Mouse (Mus musculus) ES-E14 (cell line): Measurements from ENCODE around the gene Trp53bp2. TPM values are rescaled to one million over a fixed set of nuclear protein-coding genes. Genes with fewer than 3 reads are reported as not detected.

Experiments
- DNase-seq: peaks from one replicate; pipeline ENCODE4 v3.0.0-alpha.2; 2013; ENCODE audit warnings: low read depth, low spot score
- H3K27ac ChIP-seq: 2 replicates; pipeline ENCODE4 v1.5.1; 2012; ENCODE audit warnings: low read depth, mild to moderate bottlenecking, low read length, moderate library complexity, mixed read lengths; ENCODE audit not compliant: poor library complexity, insufficient read depth, severe bottlenecking
- H3K36me3 ChIP-seq: 2 replicates; pipeline ENCODE4 v1.6.1; 2012; ENCODE audit warnings: mild to moderate bottlenecking, low read length, moderate library complexity, mixed read lengths; ENCODE audit not compliant: control insufficient read depth, poor library complexity, insufficient read depth, severe bottlenecking
- H3K4me1 ChIP-seq, 2 experiments: fragments of 150-350 bp in 1 of 2; sonication (generic) in 1 of 2; 2 replicates each; pipeline ENCODE4 v1.6.1; 2012; ENCODE audit warnings: low read length in 2 of 2, mild to moderate bottlenecking in 1 of 2, mixed read lengths in 1 of 2; ENCODE audit not compliant: control insufficient read depth in 2 of 2, insufficient read depth in 2 of 2, poor library complexity in 1 of 2
- H3K4me3 ChIP-seq, 2 experiments: fragments of 150-350 bp in 1 of 2; sonication (generic) in 1 of 2; 2 replicates each; pipeline ENCODE4 v1.5.1; 2012; ENCODE audit warnings: low read length in 2 of 2, low read depth in 1 of 2, mild to moderate bottlenecking in 1 of 2, mixed read lengths in 1 of 2; ENCODE audit not compliant: insufficient read depth in 1 of 2, poor library complexity in 1 of 2, severe bottlenecking in 1 of 2
- H3K9ac ChIP-seq: 2 replicates; pipeline ENCODE4 v1.6.1; 2012; ENCODE audit warnings: low read depth, mild to moderate bottlenecking, low read length, mixed read lengths; ENCODE audit not compliant: poor library complexity, insufficient read depth, severe bottlenecking
- H3K9me3 ChIP-seq: fragments of 150-350 bp; sonication (generic); 2 replicates; pipeline ENCODE4 v1.6.1; 2012; ENCODE audit warnings: low read depth, mild to moderate bottlenecking, low read length; ENCODE audit not compliant: control insufficient read depth, insufficient read depth
- CHD2 ChIP-seq: IDR thresholded peaks from 2 replicates; pipeline ENCODE4 v1.6.1; 2014; ENCODE audit warnings: mild to moderate bottlenecking, low read depth, low read length, inconsistent platforms
- HCFC1 ChIP-seq: IDR thresholded peaks from 2 replicates; pipeline ENCODE4 v1.6.1; 2012; ENCODE audit warnings: low read length, inconsistent platforms, borderline replicate concordance; ENCODE audit not compliant: insufficient read depth
- MAFK ChIP-seq: IDR thresholded peaks from 2 replicates; pipeline ENCODE4 v1.6.1; 2014; ENCODE audit warnings: mild to moderate bottlenecking, low read depth, low read length, inconsistent platforms; ENCODE audit not compliant: insufficient read depth
- ZC3H11A ChIP-seq: IDR thresholded peaks from 2 replicates; pipeline ENCODE4 v1.6.1; 2012; ENCODE audit warnings: low read depth, mild to moderate bottlenecking, inconsistent platforms, low read length, borderline replicate concordance
- ZNF384 ChIP-seq: IDR thresholded peaks from 2 replicates; pipeline ENCODE4 v1.6.1; 2012; ENCODE audit warnings: low read depth, low read length, inconsistent platforms
- in situ Hi-C, 2 experiments: fragments of 600-800 bp; cut with MboI; formaldehyde crosslinking; loops; one replicate each; pipeline ENCODE4 v1.15.1; 2025; ENCODE audit warnings: low sequenced_read_pairs in 2 of 2, inconsistent platforms in 1 of 2; ENCODE audit not compliant: unreplicated experiment in 2 of 2
- total RNA-seq: library from RNA; depleted of rRNA; stranded (reverse); fragments of 300-350 nt; gene quantifications from 2 replicates; pipeline ENCODE4 v1.2.3, GENCODE M21; 2012

Trp53bp2 gene
- total RNA-seq, 1 experiment = 9.5 TPM

DNA sequence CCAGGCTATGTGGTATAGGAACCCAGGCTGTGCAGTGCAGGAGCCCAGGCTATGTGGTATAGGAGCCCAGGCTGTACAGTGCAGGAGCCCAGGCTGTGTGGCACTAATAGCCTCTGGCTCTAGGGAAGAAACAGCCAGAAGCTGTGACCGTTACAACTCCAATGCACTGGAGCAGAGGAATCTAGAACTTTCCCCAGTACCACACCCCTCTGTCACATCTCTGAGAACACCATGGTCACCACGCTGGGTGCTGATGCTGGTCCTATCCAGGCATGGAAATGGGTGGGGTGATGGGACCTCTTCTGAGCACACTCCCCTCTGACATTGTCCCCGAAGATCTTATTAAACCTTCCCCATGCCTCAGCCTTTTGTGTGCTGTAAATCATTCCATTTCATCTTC, 96.3 kb downstream of the Trp53bp2 start:
- in situ Hi-C loops = no loop called here
- H3K4me1 ChIP-seq = peaks cover 0 to 22% of the 10 kb centered on the region in 2 experiments; a peak in 2 of 4 replicates
- no peak overlapping the region for H3K9ac ChIP-seq
- TF ChIP-seq HCFC1 (no peak), MAFK (no peak), ZNF384 (no peak), ZC3H11A (no peak), CHD2 (no peak)
- no peak for DNase-seq
- H3K4me3 ChIP-seq = no peak overlapping the region
- H3K9me3 ChIP-seq = no peaks in the 10 kb centered on the region
- H3K36me3 ChIP-seq = no peaks in the 10 kb centered on the region
- no peak overlapping the region for H3K27ac ChIP-seq

DNA sequence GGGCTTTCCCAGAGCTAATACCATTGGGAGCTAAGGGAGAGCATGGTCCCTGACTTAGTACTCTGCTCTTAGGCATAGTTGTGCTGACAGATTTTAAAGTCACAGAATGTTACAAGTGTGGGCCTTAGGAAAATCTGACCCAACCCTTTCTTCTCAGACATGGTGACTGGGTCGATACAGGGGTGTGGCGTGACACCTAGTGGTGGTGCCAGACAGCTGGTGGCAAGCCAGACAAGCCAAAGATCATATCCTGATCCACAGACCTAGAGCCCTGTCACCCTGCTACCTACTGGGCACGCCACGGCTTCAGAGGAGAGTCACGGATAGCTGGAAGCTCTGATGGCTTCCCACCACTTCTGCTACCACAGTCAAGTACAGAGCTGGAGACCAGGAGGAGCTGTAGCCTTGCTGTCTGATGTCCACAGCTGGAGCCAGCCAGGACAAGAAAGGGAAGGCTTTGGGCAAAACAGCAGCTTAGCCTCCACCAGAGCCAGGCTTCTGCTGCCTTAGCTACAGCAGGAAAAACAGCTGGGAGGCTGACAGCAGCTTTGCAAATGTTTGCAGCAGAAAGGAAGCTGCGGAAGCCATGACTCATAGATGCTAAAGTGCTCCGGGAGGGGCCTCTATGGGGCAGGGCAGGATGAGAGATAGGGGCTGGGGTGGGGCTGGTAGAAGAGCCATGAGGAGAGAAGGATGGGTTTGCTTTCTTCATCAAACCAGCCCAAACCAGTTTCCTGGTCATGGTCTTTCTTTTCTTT, 97.4 kb downstream of the Trp53bp2 start:
- H3K36me3 ChIP-seq = no peaks in the 10 kb centered on the region
- no peak overlapping the region for H3K9ac ChIP-seq

GRCm38 (mm10) chr1:182509110-182509797, 100.3 kb downstream of the Trp53bp2 start:
- no peaks in the 10 kb centered on the region for H3K9me3 ChIP-seq
- no peak overlapping the region for H3K27ac ChIP-seq
- H3K4me1 ChIP-seq = peaks cover 0 to 23% of the 10 kb centered on the region in 2 experiments; a peak in 3 of 4 replicates
- TF ChIP-seq CHD2 = no peak
- TF ChIP-seq HCFC1 = no peak
- no peak for TF ChIP-seq MAFK
- TF ChIP-seq ZNF384 = no peak
- no peak for TF ChIP-seq ZC3H11A
- 0 out of 2 replicates have a peak overlapping the region, but pooled peaks have one; percentile 1 for H3K9ac ChIP-seq
- DNase-seq = no peak
- peak overlapping the region in 1 of 2 experiments; percentile 35; a peak in 1 of 4 replicates for H3K4me3 ChIP-seq
- in situ Hi-C loops = no loop called here
- no peaks in the 10 kb centered on the region for H3K36me3 ChIP-seq

More for the DNA sequence above, 97.4 kb downstream of the Trp53bp2 start:
- TF ChIP-seq HCFC1 (no peak), ZNF384 (no peak), CHD2 (no peak), MAFK (no peak), ZC3H11A (no peak)
- Histone ChIP-seq H3K4me3 (no peak overlapping the region), H3K27ac (peak overlapping the region; percentile 26), H3K4me1 (peaks cover 0 to 22% of the 10 kb centered on the region in 2 experiments; a peak in 2 of 4 replicates), H3K9me3 (no peaks in the 10 kb centered on the region)
- in situ Hi-C loops = no loop called here
- no peak for DNase-seq

GRCm38 (mm10) chr1:182511073-182511472, 102.1 kb downstream of the Trp53bp2 start:
- no peak overlapping the region for H3K27ac ChIP-seq
- no peak for DNase-seq
- H3K36me3 ChIP-seq = no peaks in the 10 kb centered on the region
- in situ Hi-C loops = no loop called here
- no peak overlapping the region for H3K4me3 ChIP-seq
- TF ChIP-seq ZNF384 (no peak), ZC3H11A (no peak), HCFC1 (no peak)
- H3K9me3 ChIP-seq = no peaks in the 10 kb centered on the region
- H3K4me1 ChIP-seq = peaks cover 0 to 19% of the 10 kb centered on the region in 2 experiments; a peak in 2 of 4 replicates
- H3K9ac ChIP-seq = no peak overlapping the region
